Mouse (Mus musculus): ENCODE measurements around the gene Apmap.

- TF ChIP-seq CTCF (IDR thresholded peaks at IDR 0.05; ENCODE audit: low read depth, low read length) (no peak), POLR2A (IDR thresholded peaks at IDR 0.05; ENCODE audit: borderline replicate concordance, low read depth, low read length) (no peak)
These were observed 18.8 kb upstream of the Apmap start for GRCm38 (mm10) chr2:150627140-150627539.

Measured in bone marrow macrophage, adult 2 months (primary cell).